Mouse (Mus musculus) neural tube, embryonic 11.5 days (tissue): ENCODE data around the gene Trim63. TPM values are rescaled to one million over a fixed set of nuclear protein-coding genes. Genes with fewer than 3 reads are reported as not detected.
"Not testable (repeated sequence)": the region's sequence is repeated elsewhere in the genome, so short reads cannot be mapped to it uniquely, and the experiment has no call there.

ENCODE experiments used
- ATAC-seq: fragments of 200-750 bp; cut with Nextera tagmentation; 2 replicates; pipeline ENCODE4 v1.8.0; 2017; ENCODE audit warnings: moderate number of reproducible peaks, mild to moderate bottlenecking, moderate TSS enrichment, moderate library complexity; ENCODE audit not compliant: insufficient read depth, low FRiP score, low TSS enrichment
- DNase-seq: peaks from one replicate; pipeline ENCODE4 v3.0.0-alpha.2; 2015; ENCODE audit warnings: low spot score
- H3K27ac ChIP-seq: fragments of 300-500 bp; sonication (generic); 2 replicates; pipeline ENCODE4 v1.5.1; 2014; ENCODE audit warnings: low read depth, mild to moderate bottlenecking, low read length
- H3K27me3 ChIP-seq: fragments of 300-500 bp; sonication (generic); 2 replicates; pipeline ENCODE4 v1.6.1; 2014; ENCODE audit warnings: mild to moderate bottlenecking, low read length, mixed read lengths; ENCODE audit not compliant: control insufficient read depth, insufficient read depth
- H3K36me3 ChIP-seq: fragments of 300-500 bp; sonication (generic); 2 replicates; pipeline ENCODE4 v1.6.1; 2014; ENCODE audit warnings: mild to moderate bottlenecking, low read length, moderate library complexity, mixed read lengths; ENCODE audit not compliant: control insufficient read depth, insufficient read depth
- H3K4me1 ChIP-seq: fragments of 300-500 bp; sonication (generic); 2 replicates; pipeline ENCODE4 v1.6.1; 2014; ENCODE audit warnings: low read length, mixed read lengths; ENCODE audit not compliant: control insufficient read depth, insufficient read depth
- H3K4me2 ChIP-seq: fragments of 300-500 bp; sonication (generic); 2 replicates; pipeline ENCODE4 v1.6.1; 2014; ENCODE audit warnings: low read depth, mild to moderate bottlenecking, moderate library complexity
- H3K4me3 ChIP-seq: fragments of 300-500 bp; sonication (generic); 2 replicates; pipeline ENCODE4 v1.5.1; 2014; ENCODE audit warnings: low read depth, low read length
- H3K9ac ChIP-seq: fragments of 300-500 bp; sonication (generic); 2 replicates; pipeline ENCODE4 v1.6.1; 2014; ENCODE audit warnings: mild to moderate bottlenecking, low read length
- H3K9me3 ChIP-seq: fragments of 300-500 bp; sonication (generic); 2 replicates; pipeline ENCODE4 v1.6.1; 2016; ENCODE audit warnings: low read length; ENCODE audit not compliant: control insufficient read depth
- WGBS: fragments of 180-500 bp; shearing (Covaris S2); extraction: QIAGEN DNeasy Blood & Tissue Kit; methylation state at CpG from one replicate; pipeline ENCODE4 v1.1.7; 2014; 5-methylcytosine and 5-hydroxymethylcytosine counted together
- polyA plus RNA-seq: library from polyadenylated mRNA; unstranded; fragments of >200 nt; fragmentation: Nextera tagmentation; extraction: Ambion mirVana; gene quantifications from 2 replicates; pipeline ENCODE4 v1.2.1, GENCODE M21; 2014

Trim63 gene
- 0.87 and 1.6 TPM in 2 replicates for polyA plus RNA-seq

DNA sequence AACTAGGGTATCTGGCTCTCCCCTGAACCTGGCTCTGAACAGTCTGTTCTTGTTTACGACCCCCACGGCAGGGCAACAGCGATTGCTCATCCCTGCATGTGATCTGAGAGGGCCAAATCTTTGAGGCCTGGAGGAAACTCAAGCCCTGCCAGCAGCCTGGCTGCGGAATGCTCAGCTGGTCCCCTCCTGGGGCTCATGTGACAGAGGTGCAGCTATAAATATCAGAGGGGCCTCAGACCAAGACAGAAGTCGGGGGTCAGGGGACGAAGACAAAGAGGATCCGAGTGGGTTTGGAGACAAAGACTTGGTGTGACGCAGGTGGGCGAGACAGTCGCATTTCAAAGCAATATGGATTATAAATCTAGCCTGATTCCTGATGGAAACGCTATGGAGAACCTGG lies at the start of gene Trim63:
Gene Trim63 (plus strand): TSS at position 245 of the 400 bp plus-strand sequence.
- Histone ChIP-seq H3K9me3 (no peaks in the 10 kb centered on the region), H3K27me3 (no peaks in the 10 kb centered on the region), H3K36me3 (no peaks in the 10 kb centered on the region), H3K4me1 (no peaks in the 10 kb centered on the region; the same call in 1 of the 2 replicates), H3K27ac (no peak within 1 kb of the TSS), H3K9ac (peak within 1 kb of the TSS; percentile 29; the same call in 1 of the 2 replicates), H3K4me2 (peak within 1 kb of the TSS; percentile 5; the same call in 1 of the 2 replicates), H3K4me3 (no peak within 1 kb of the TSS)
- ATAC-seq: no peak
- DNase-seq: no peak
- 18% methylated on average over 11 of the region's 11 CpGs for WGBS

DNA sequence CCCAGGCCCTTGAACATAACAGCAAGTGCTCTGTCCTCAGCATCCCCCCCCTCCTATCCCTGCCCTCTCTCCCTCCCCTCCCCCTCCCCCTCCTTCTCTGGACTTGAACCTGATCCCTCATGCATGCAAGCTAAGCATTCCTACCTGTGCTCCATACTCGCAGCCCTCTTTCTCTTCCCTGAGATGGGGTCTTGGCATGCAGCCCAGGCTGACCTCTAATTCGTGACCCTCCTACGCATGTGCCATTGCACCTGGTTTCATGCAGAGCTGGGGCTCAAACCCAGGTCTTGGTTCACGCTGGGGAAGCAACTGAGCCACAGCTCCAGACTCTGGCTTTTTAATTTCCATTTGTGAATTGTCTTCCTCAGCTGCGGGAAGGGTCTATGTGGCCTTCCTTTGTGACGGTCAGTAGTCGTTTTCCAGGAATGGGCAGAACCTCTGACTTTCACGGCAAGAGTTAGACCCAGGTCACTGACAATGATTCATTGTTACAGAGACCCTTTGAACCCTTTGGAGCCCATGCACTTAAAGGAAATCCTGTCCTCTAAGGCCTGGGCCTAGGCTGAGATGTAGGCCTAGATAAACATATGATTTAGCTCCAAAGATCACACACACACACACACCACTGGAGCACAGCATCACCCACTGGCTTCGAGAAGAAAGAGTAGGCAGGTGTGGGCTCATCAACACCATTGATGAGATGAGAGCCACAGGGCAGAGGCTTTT lies 48.9 kb upstream of the Trim63 start:
- no peak overlapping the region for H3K9ac ChIP-seq
- H3K4me1 ChIP-seq: no peaks in the 10 kb centered on the region
- H3K9me3 ChIP-seq: no peaks in the 10 kb centered on the region
- no peak overlapping the region for H3K27ac ChIP-seq
- no peak overlapping the region for H3K4me3 ChIP-seq
- DNase-seq (no peak), ATAC-seq (no peak)
- no peaks in the 10 kb centered on the region for H3K36me3 ChIP-seq
- no peak overlapping the region for H3K4me2 ChIP-seq
- WGBS: 58% methylated on average over 9 of the region's 9 CpGs
- H3K27me3 ChIP-seq: no peaks in the 10 kb centered on the region

DNA sequence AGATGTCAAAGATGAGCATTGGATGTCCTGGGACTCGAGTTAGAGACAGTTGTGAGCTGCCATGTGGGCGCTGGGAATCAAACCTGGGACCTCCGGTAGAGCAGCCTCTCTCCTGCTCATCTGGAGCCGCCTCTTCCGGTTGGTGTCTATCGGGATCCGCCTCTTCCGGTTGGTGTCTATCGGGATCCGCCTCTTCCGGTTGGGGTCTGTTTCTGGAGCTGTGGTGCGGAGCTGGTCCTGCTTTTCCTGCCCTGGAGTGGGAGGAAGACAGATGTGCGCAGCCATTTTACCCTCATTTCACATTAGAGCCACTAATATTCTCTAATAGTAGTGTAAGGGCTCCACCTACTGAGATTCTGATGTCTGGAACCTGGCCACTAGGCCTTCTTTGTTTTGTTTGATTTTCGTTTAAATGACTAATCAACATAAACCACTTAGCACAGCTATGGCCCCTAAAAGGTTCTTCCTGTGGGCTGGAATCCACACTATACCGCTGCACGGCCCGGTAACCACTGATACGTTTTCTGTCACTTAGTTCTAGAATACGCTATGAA lies 46.7 kb upstream of the Trim63 start:
- H3K4me1 ChIP-seq: no peaks in the 10 kb centered on the region
- no peak overlapping the region for H3K4me2 ChIP-seq
- no peaks in the 10 kb centered on the region for H3K36me3 ChIP-seq
- DNase-seq (no peak), ATAC-seq (no peak)
- no peaks in the 10 kb centered on the region for H3K9me3 ChIP-seq
- no peak overlapping the region for H3K9ac ChIP-seq
- no peak overlapping the region for H3K4me3 ChIP-seq
- H3K27me3 ChIP-seq: no peaks in the 10 kb centered on the region
- no peak overlapping the region for H3K27ac ChIP-seq
- WGBS: 92% methylated on average over 19 of the region's 19 CpGs

DNA sequence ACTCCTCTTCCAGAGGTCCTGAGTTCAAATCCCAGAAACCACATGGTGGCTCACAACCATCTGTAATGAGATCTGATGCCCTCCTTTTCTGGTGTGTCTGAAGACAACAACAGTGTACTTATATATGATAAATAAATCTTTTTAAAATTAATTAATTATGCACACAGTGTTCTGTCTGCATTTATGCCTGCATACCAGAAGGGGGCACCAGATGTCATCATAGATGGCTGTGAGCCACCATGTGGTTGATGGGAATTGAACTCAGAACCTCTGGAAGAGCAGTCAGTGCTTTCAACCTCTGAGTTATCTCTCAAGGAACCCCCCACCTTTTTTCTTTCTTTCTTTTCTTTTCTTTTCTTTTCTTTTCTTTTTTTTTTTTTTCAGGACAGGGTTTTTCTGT lies 45.3 kb upstream of the Trim63 start:
- not testable (repeated sequence) for DNase-seq, ATAC-seq, H3K9ac ChIP-seq, H3K36me3 ChIP-seq, H3K27ac ChIP-seq, H3K9me3 ChIP-seq, H3K27me3 ChIP-seq, H3K4me3 ChIP-seq, H3K4me2 ChIP-seq, H3K4me1 ChIP-seq

DNA sequence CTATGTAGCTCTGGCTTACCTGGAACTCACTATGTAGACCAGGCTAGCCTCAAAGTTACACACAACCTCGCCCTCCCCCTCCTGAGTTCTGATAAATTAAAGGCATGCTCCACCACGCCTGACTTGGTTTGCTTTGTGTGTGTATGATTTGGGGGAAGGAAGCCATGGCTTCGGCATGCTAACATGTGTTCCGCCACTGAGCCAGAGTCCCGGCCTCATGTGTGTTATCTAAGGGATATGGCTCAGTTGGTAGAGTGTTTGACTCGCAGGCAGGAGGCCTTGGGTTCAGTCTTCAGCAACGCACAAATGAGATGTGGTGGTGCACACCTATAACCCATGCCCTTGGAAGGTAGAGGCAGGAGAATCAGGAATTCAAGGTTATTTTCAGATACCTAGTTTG lies 42.9 kb upstream of the Trim63 start:
- no peaks in the 10 kb centered on the region for H3K27me3 ChIP-seq
- peaks cover 2% of the 10 kb centered on the region; the same call in 1 of the 2 replicates for H3K36me3 ChIP-seq
- H3K4me1 ChIP-seq: 0 out of 2 replicates have a peak, but pooled peaks cover 2% of the 10 kb centered on the region
- no peak overlapping the region for H3K27ac ChIP-seq
- ATAC-seq: no peak
- H3K4me3 ChIP-seq: no peak overlapping the region
- H3K4me2 ChIP-seq: no peak overlapping the region
- H3K9ac ChIP-seq: no peak overlapping the region
- no peak for DNase-seq
- 84% methylated on average over 7 of the region's 7 CpGs for WGBS
- H3K9me3 ChIP-seq: no peaks in the 10 kb centered on the region

DNA sequence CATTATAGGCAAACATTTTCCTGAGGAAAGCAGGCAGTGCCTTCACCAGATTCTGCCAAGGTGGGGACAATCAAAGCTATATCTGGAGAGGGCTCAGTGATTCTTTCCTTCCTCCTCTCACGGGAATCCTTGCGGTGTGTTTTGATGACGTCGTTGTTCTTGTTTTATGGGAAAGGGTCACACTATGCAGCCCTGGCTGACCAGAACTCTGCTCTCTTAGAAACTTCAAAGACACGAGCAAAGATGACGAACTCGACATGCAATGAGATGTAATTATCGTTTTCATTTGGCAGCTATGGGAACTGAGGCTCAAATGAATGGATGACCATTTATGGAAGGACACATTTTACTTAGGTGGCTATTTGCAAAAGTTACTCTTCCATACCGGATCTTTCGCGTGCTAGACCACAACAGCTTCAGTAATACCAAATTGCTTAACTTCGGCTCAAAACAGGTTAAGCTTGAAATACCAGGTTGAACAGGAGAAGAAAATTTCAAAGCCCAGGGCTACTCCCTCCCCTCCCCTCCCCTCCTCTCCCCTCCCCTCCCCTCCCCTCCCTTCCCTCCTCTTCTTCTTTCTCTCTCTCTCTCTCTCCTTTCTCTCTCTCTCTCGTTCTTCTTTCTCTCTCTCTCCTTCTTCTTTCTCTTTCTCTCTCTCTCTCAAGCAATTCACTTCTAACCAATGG lies 42.0 kb upstream of the Trim63 start:
- Histone ChIP-seq H3K4me3 (no peak overlapping the region), H3K36me3 (peaks cover 2% of the 10 kb centered on the region; the same call in 1 of the 2 replicates), H3K4me1 (0 out of 2 replicates have a peak, but pooled peaks cover 2% of the 10 kb centered on the region), H3K27ac (no peak overlapping the region), H3K27me3 (no peaks in the 10 kb centered on the region), H3K9ac (peak overlapping the region; percentile 22; the same call in 1 of the 2 replicates), H3K9me3 (no peaks in the 10 kb centered on the region), H3K4me2 (no peak overlapping the region)
- 30% methylated on average over 12 of the region's 13 CpGs for WGBS
- ATAC-seq (no peak), DNase-seq (no peak)

DNA sequence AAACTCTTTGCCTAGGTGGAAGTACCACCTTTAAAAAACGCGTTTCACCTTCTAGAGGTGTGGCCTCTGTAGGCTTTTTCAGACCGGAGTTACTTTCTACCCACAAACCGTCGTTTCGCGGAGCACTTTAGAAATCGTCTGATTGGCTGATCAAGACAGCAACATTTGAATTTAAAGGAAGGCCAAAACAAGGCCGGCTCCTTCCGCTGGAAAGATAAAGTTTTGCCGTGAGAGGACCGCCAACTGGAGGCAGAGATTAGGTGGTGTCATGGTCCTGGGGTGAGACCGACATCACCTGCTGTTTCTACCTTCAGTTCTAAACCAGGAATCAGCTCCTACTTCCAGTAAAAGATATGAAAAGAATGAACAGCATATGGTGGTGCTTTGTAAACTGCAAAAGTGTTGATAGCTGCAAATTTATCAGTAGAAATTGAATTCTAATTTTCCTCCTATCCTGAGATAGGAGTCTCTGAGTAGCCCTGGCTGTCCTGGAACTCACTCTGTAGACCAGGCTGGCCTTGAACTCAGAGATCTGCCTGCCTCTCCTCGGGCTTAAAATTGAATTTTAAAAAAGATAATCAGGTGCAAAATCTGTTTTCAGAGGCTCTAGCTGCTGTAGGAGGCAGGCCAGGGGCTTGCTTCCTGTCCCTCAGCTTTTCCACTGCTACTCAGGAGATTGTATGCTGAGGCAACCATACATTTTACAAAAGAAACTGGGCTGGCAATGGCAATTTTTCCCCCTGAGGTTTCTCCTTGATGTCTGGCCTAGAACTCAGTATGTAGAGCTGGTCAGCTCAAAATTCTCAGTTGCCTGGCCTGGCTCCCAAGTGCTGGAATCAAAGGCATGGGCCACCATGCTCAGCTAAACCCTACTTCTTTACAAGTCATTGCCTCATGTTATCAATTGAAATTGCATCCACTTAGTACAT lies 41.2 kb upstream of the Trim63 start:
- ATAC-seq (no peak), DNase-seq (no peak)
- WGBS: 6% methylated on average over 14 of the region's 14 CpGs
- Histone ChIP-seq H3K36me3 (peaks cover 2% of the 10 kb centered on the region; the same call in 1 of the 2 replicates), H3K9me3 (no peaks in the 10 kb centered on the region), H3K4me2 (no peak overlapping the region), H3K4me1 (0 out of 2 replicates have a peak, but pooled peaks cover 2% of the 10 kb centered on the region), H3K4me3 (no peak overlapping the region), H3K27me3 (no peaks in the 10 kb centered on the region), H3K9ac (peak overlapping the region; percentile 22; the same call in 1 of the 2 replicates), H3K27ac (no peak overlapping the region)

DNA sequence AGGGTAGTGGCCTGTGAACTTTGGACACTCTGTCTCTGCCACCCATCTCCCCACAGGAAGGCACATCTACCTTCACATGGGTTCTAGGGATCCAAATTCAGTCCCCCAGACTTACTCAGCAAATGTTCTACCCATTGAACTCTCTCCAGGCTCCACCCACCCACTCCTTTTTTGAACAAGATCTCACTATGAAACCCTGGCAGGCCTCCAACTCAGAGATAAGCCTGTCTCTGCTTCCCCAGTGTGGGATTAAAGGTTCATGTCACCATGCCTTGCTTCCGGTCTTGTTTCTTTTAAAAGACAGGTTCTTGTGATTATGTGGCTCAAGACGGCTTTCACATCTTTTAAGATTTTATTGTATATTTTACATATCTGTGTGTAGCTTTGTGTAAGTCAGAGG lies 30.0 kb upstream of the Trim63 start:
- DNase-seq (no peak), ATAC-seq (no peak)
- Histone ChIP-seq H3K27ac (no peak overlapping the region), H3K9me3 (no peaks in the 10 kb centered on the region), H3K4me1 (peaks cover 11% of the 10 kb centered on the region), H3K4me2 (no peak overlapping the region), H3K4me3 (no peak overlapping the region), H3K27me3 (no peaks in the 10 kb centered on the region), H3K9ac (no peak overlapping the region), H3K36me3 (no peaks in the 10 kb centered on the region)
- 94% methylated on average over 2 of the region's 2 CpGs for whole genome bisulfite sequencing
